11 mouse cellular contexts compared by ENCODE assay signal in the genomic region with DNA sequence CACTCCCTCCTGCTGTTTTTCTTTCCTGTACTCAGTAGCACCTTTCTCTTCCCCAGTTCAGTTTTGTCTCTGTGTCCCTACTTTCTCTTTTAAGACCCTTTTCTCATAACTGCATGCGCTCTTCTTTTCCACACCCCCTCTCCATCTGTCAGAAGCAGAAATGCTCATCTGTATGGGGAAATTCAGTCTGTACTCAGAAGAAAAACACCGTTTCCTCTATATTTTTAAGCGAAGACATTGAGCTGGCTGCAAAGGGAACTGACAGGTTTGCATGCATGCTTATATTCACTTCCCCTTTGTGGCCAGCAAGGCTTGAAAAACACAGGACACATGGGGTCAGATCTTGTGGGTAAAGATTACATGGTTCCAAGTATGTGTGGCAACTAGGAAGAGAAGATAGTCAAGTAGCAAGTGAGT. TPM values are rescaled to one million over a fixed set of nuclear protein-coding genes. Genes with fewer than 3 reads are reported as not detected.
DNase-seq lines count a peak whose midpoint lies in the region; ATAC-seq and TF ChIP-seq lines count a peak whose summit lies in the region.
"Had no signal": no experiment of that assay in that cellular context is flagged by ENCODE, and none has a peak within 500 bp of the region (broad histone marks: within the 10 kb centered on the region; RNA-seq: fewer than 3 reads in every experiment).

No protein-coding gene starts in this region.

- H3K4me1 ChIP-seq in limb, embryonic 10.5 days = no peaks in the 10 kb centered on the region
- H3K4me1 ChIP-seq in stomach, postnatal 0 days (replicated peaks; ENCODE audit: control insufficient read depth, insufficient read depth) = no peaks in the 10 kb centered on the region
- H3K4me1 ChIP-seq: forebrain, embryonic 10.5 days had no signal

- no peak overlapping the region for H3K4me2 ChIP-seq in stomach, postnatal 0 days (replicated peaks; ENCODE audit: low read depth)

- H3K9me3 ChIP-seq in limb, embryonic 10.5 days (replicated peaks) = no peaks in the 10 kb centered on the region
- no peaks in the 10 kb centered on the region for H3K9me3 ChIP-seq in stomach, postnatal 0 days (ENCODE audit: control insufficient read depth, low read length)
- H3K9me3 ChIP-seq: forebrain, embryonic 10.5 days had no signal

- H3K9ac ChIP-seq in stomach, postnatal 0 days (ENCODE audit: low read length) = no peak overlapping the region

- ATAC-seq in stomach, postnatal 0 days (ENCODE audit: low FRiP score, low TSS enrichment) = no peak

- WGBS in limb, embryonic 10.5 days = 94% methylated on average over 3 of the region's 3 CpGs
- WGBS in stomach, postnatal 0 days = 78% methylated on average over 3 of the region's 3 CpGs

- no peak for TF ChIP-seq CTCF in stomach, postnatal 0 days (IDR thresholded peaks at IDR 0.05; ENCODE audit: low read depth)

- H3K27me3 ChIP-seq in limb, embryonic 10.5 days (ENCODE audit: low read depth, poor library complexity, severe bottlenecking) = peaks cover 21% of the 10 kb centered on the region
- H3K27me3 ChIP-seq in stomach, postnatal 0 days (ENCODE audit: control insufficient read depth, insufficient read depth, low read length) = no peaks in the 10 kb centered on the region

- no peaks in the 10 kb centered on the region for H3K36me3 ChIP-seq in limb, embryonic 10.5 days
- H3K36me3 ChIP-seq in stomach, postnatal 0 days (ENCODE audit: control insufficient read depth, insufficient read depth, low read length) = no peaks in the 10 kb centered on the region
- H3K36me3 ChIP-seq: forebrain, embryonic 10.5 days had no signal

- peak; percentile 28 to 45 for DNase-seq in heart, adult 9 months (ENCODE audit: low spot score in 2 of 2)
- DNase-seq in heart, postnatal 4 days = no peak
- peak; percentile 25 for DNase-seq in thymus, postnatal 25 days
- DNase-seq in thymus, postnatal 10 days (ENCODE audit: low spot score in 2 of 2) = no peak
- peak; percentile 1 for DNase-seq in lung, postnatal 10 days
- no peak for DNase-seq in limb, embryonic 10.5 days (ENCODE audit: low spot score)
- no peak for DNase-seq in ovary, adult 18-20 months (ENCODE audit: low spot score)
- DNase-seq in stomach, postnatal 0 days (ENCODE audit: low spot score) = no peak
- DNase-seq: thymus, postnatal 36 days had no signal

- no peak for TF ChIP-seq EP300 in stomach, postnatal 0 days (optimal IDR thresholded peaks at IDR 0.05)

- H3K4me3 ChIP-seq in limb, embryonic 10.5 days = no peak overlapping the region
- H3K4me3 ChIP-seq in stomach, postnatal 0 days (ENCODE audit: low read depth, low read length) = no peak overlapping the region
- H3K4me3 ChIP-seq: forebrain, embryonic 10.5 days had no signal

- H3K27ac ChIP-seq in limb, embryonic 10.5 days = no peak overlapping the region
- H3K27ac ChIP-seq in stomach, postnatal 0 days (replicated peaks) = no peak overlapping the region
- H3K27ac ChIP-seq: forebrain, embryonic 10.5 days had no signal

RNA-seq across cellular contexts. Expression of a gene that starts 6.2 kb away (rescaled TPM):
- total RNA-seq in heart, postnatal 4 days (2021) = not detected
- polyA plus RNA-seq in limb, embryonic 10.5 days (2016; fragmentation: Nextera tagmentation; extraction: Ambion mirVana) = 0.38 and 0.54 TPM in 2 replicates
- 0.21 TPM in 1 of 2 replicates, not detected in the other for polyA plus RNA-seq in stomach, postnatal 0 days (2015; fragmentation: Nextera tagmentation; extraction: Ambion mirVana)
- total RNA-seq: ES-E14 had no signal

RNA-seq across cellular contexts. Expression of a gene that starts 23.1 kb away (rescaled TPM):
- 1 to 10 TPM; 1.1 TPM for total RNA-seq in heart, postnatal 4 days (2021)
- 0.38 and 0.74 TPM in 2 replicates for polyA plus RNA-seq in limb, embryonic 10.5 days (2016; fragmentation: Nextera tagmentation; extraction: Ambion mirVana)
- polyA plus RNA-seq in stomach, postnatal 0 days (2015; fragmentation: Nextera tagmentation; extraction: Ambion mirVana) = 2.8 and 3.0 TPM in 2 replicates
- total RNA-seq: ES-E14 had no signal

Comparison
In these comparisons a context has a peak if more than half of its experiments do, and no peak if none do; other contexts are left out.
1. DNase-seq: peak in heart, adult 9 months (2 of 2), thymus, postnatal 25 days (single experiment) and lung, postnatal 10 days (single experiment); none in heart, postnatal 4 days (single experiment), thymus, postnatal 10 days (0 of 2), limb, embryonic 10.5 days (single experiment), ovary, adult 18-20 months (single experiment) and stomach, postnatal 0 days (single experiment).